Mouse (Mus musculus) CH12.LX (cell line): Measurements from ENCODE around the gene Gm10203. TPM values are rescaled to one million over a fixed set of nuclear protein-coding genes. Genes with fewer than 3 reads are reported as not detected.

Experiments
- DNase-seq: peaks from one replicate; pipeline ENCODE4 v3.0.0-alpha.2; 2013; ENCODE audit errors: extremely low read depth
- H3K27ac ChIP-seq: 2 replicates; pipeline ENCODE4 v1.5.1; 2012; ENCODE audit warnings: low read depth, mild to moderate bottlenecking, control low read depth, moderate library complexity; ENCODE audit not compliant: insufficient read depth
- H3K27me3 ChIP-seq: replicated peaks from 2 replicates; pipeline ENCODE3; 2012; ENCODE audit warnings: inconsistent platforms
- H3K36me3 ChIP-seq, 2 experiments: replicated peaks in 1 of 2; 2 replicates each; pipeline versions ENCODE3 to v1.6.1; 2012; ENCODE audit warnings: inconsistent platforms in 1 of 2, low read length in 1 of 2, mild to moderate bottlenecking in 1 of 2, mixed read lengths in 1 of 2, moderate library complexity in 1 of 2; ENCODE audit not compliant: control insufficient read depth in 1 of 2, insufficient read depth in 1 of 2
- H3K4me1 ChIP-seq, 2 experiments: 2 replicates each; pipeline ENCODE4 v1.6.1; 2012; ENCODE audit warnings: inconsistent platforms in 1 of 2, moderate library complexity in 1 of 2; ENCODE audit not compliant: insufficient read depth in 2 of 2, control insufficient read depth in 1 of 2
- H3K4me2 ChIP-seq: 2 replicates; pipeline ENCODE4 v1.6.1; 2012; ENCODE audit warnings: low read depth, mild to moderate bottlenecking, control low read depth; ENCODE audit not compliant: poor library complexity, insufficient read depth, severe bottlenecking
- H3K4me3 ChIP-seq, 3 experiments: fragments of 150-350 bp in 1 of 3; sonication (generic) in 1 of 3; replicated peaks in 1 of 3; 2 replicates each; pipeline versions ENCODE3 to v1.5.1; 2011 to 2012; ENCODE audit warnings: low read depth in 2 of 3, low read length in 2 of 3, mild to moderate bottlenecking in 2 of 3, moderate library complexity in 2 of 3, control low read depth in 1 of 3, improper control_type of control experiment in 1 of 3, inconsistent platforms in 1 of 3, mixed read lengths in 1 of 3; ENCODE audit not compliant: poor library complexity in 1 of 3
- H3K79me2 ChIP-seq: replicated peaks from 2 replicates; pipeline ENCODE4 v1.6.1; 2012; ENCODE audit warnings: mild to moderate bottlenecking, moderate library complexity; ENCODE audit not compliant: control insufficient read depth, poor library complexity, insufficient read depth, severe bottlenecking; ENCODE audit errors: extremely low read depth
- H3K9ac ChIP-seq: 2 replicates; pipeline ENCODE4 v1.6.1; 2012; ENCODE audit warnings: low read depth, mild to moderate bottlenecking, control low read depth, moderate library complexity; ENCODE audit not compliant: insufficient read depth
- H3K9me3 ChIP-seq: replicated peaks from 2 replicates; pipeline ENCODE3; 2012; ENCODE audit warnings: low read length, inconsistent platforms, mixed read lengths
- CHD2 ChIP-seq: IDR thresholded peaks from 2 replicates; pipeline ENCODE4 v1.6.1; 2011; ENCODE audit warnings: low read length, improper control_type of control experiment
- CTCF ChIP-seq, 2 experiments: IDR thresholded peaks in 1 of 2; conservative IDR thresholded peaks in 1 of 2; 2 replicates each; pipeline ENCODE4 v1.5.1; 2011 to 2012; ENCODE audit warnings: low read depth in 2 of 2, low read length in 2 of 2, improper control_type of control experiment in 1 of 2, inconsistent platforms in 1 of 2, mild to moderate bottlenecking in 1 of 2, moderate library complexity in 1 of 2
- E2F4 ChIP-seq: IDR thresholded peaks from 2 replicates; pipeline ENCODE4 v1.6.1; 2011; ENCODE audit warnings: low read depth, low read length, improper control_type of control experiment; ENCODE audit not compliant: insufficient replicate concordance
- EP300 ChIP-seq: IDR thresholded peaks from 2 replicates; pipeline ENCODE4 v1.6.1; 2011; ENCODE audit warnings: low read length, improper control_type of control experiment
- ETS1 ChIP-seq: conservative IDR thresholded peaks from 2 replicates; pipeline ENCODE4 v1.6.1; 2012; ENCODE audit warnings: low read depth, mild to moderate bottlenecking, inconsistent platforms, low read length, improper control_type of control experiment, moderate library complexity
- HCFC1 ChIP-seq: IDR thresholded peaks from 2 replicates; pipeline ENCODE4 v1.6.1; 2012; ENCODE audit warnings: low read depth, mild to moderate bottlenecking, inconsistent platforms, low read length, improper control_type of control experiment
- IRF4 ChIP-seq: IDR thresholded peaks from 2 replicates; pipeline ENCODE4 v1.6.1; 2014; ENCODE audit warnings: low read depth, mild to moderate bottlenecking, inconsistent platforms, low read length, improper control_type of control experiment
- JUN ChIP-seq: IDR thresholded peaks from 2 replicates; pipeline ENCODE4 v1.6.1; 2011; ENCODE audit warnings: low read depth, mild to moderate bottlenecking, low read length, improper control_type of control experiment, moderate library complexity; ENCODE audit not compliant: insufficient read depth
- KAT2A ChIP-seq: IDR thresholded peaks from 2 replicates; pipeline ENCODE4 v1.6.1; 2012; ENCODE audit warnings: low read length, improper control_type of control experiment, inconsistent platforms; ENCODE audit not compliant: insufficient replicate concordance
- MAFK ChIP-seq: IDR thresholded peaks from 2 replicates; pipeline ENCODE4 v1.6.1; 2011; ENCODE audit warnings: low read length, improper control_type of control experiment; ENCODE audit not compliant: insufficient replicate concordance
- MAX ChIP-seq: IDR thresholded peaks from 2 replicates; pipeline ENCODE4 v1.6.1; 2011; ENCODE audit warnings: low read length, improper control_type of control experiment
- MAZ ChIP-seq: IDR thresholded peaks from 2 replicates; pipeline ENCODE4 v1.6.1; 2012; ENCODE audit warnings: low read depth, mild to moderate bottlenecking, inconsistent platforms, low read length, improper control_type of control experiment, moderate library complexity
- MEF2A ChIP-seq: IDR thresholded peaks from 2 replicates; pipeline ENCODE4 v1.6.1; 2014; ENCODE audit warnings: low read depth, mild to moderate bottlenecking, inconsistent platforms, low read length, improper control_type of control experiment, borderline replicate concordance
- MYC ChIP-seq: IDR thresholded peaks from 2 replicates; pipeline ENCODE4 v1.6.1; 2011; ENCODE audit warnings: low read depth, mild to moderate bottlenecking, improper control_type of control experiment, low read length
- NELFE ChIP-seq: IDR thresholded peaks from 2 replicates; pipeline ENCODE4 v1.6.1; 2011; ENCODE audit warnings: low read depth, low read length, improper control_type of control experiment
- NRF1 ChIP-seq: IDR thresholded peaks from 2 replicates; pipeline ENCODE4 v1.6.1; 2014; ENCODE audit warnings: low read depth, mild to moderate bottlenecking, inconsistent platforms, low read length, improper control_type of control experiment, moderate library complexity
- PAX5 ChIP-seq: IDR thresholded peaks from 2 replicates; pipeline ENCODE4 v1.6.1; 2012; ENCODE audit warnings: low read length, inconsistent platforms, mixed read lengths
- POLR2A ChIP-seq: IDR thresholded peaks from 2 replicates; pipeline ENCODE4 v1.6.1; 2011; ENCODE audit warnings: low read depth, mild to moderate bottlenecking, improper control_type of control experiment, low read length
- RAD21 ChIP-seq: IDR thresholded peaks from 2 replicates; pipeline ENCODE4 v1.6.1; 2011; ENCODE audit warnings: low read depth, mild to moderate bottlenecking, low read length, improper control_type of control experiment, moderate library complexity
- RCOR1 ChIP-seq: conservative IDR thresholded peaks from 2 replicates; pipeline ENCODE4 v1.6.1; 2012; ENCODE audit warnings: low read depth, mild to moderate bottlenecking, inconsistent platforms, low read length, improper control_type of control experiment
- SIN3A ChIP-seq: IDR thresholded peaks from 2 replicates; pipeline ENCODE4 v1.6.1; 2012; ENCODE audit warnings: low read length, improper control_type of control experiment, inconsistent platforms
- SMC3 ChIP-seq: IDR thresholded peaks from 2 replicates; pipeline ENCODE4 v1.6.1; 2011; ENCODE audit warnings: low read depth, low read length, improper control_type of control experiment
- TBP ChIP-seq: conservative IDR thresholded peaks from 2 replicates; pipeline ENCODE4 v1.6.1; 2011; ENCODE audit warnings: low read depth, low read length, improper control_type of control experiment
- TCF12 ChIP-seq: IDR thresholded peaks from 2 replicates; pipeline ENCODE4 v1.6.1; 2014; ENCODE audit warnings: low read depth, mild to moderate bottlenecking, inconsistent platforms, low read length, improper control_type of control experiment
- USF2 ChIP-seq: conservative IDR thresholded peaks from 2 replicates; pipeline ENCODE4 v1.6.1; 2011; ENCODE audit warnings: low read depth, low read length, improper control_type of control experiment
- ZC3H11A ChIP-seq: IDR thresholded peaks from 2 replicates; pipeline ENCODE4 v1.6.1; 2012; ENCODE audit warnings: low read depth, mild to moderate bottlenecking, inconsistent platforms, low read length, improper control_type of control experiment
- ZKSCAN1 ChIP-seq: IDR thresholded peaks from 2 replicates; pipeline ENCODE4 v1.6.1; 2012; ENCODE audit warnings: low read depth, inconsistent platforms, low read length, improper control_type of control experiment, borderline replicate concordance
- ZMIZ1 ChIP-seq: IDR thresholded peaks from 2 replicates; pipeline ENCODE4 v1.6.1; 2012; ENCODE audit warnings: low read depth, mild to moderate bottlenecking, inconsistent platforms, low read length, improper control_type of control experiment
- ZNF384 ChIP-seq: IDR thresholded peaks from 2 replicates; pipeline ENCODE4 v1.6.1; 2012; ENCODE audit warnings: low read depth, low read length, improper control_type of control experiment, inconsistent platforms
- dilution Hi-C: fragments of 300-500 bp; cut with MboI; formaldehyde crosslinking; loops from 2 replicates; pipeline ENCODE4 v1.14.3; 2020; ENCODE audit warnings: low sequenced_read_pairs; ENCODE audit not compliant: extremely low pct_unique_long_range_greater_than_20kb, extremely low pct_ligation_motif_present
- in situ Hi-C: fragments of 300-500 bp; cut with MboI; formaldehyde crosslinking; loops from 3 replicates; pipeline ENCODE4 v1.14.3; 2019; ENCODE audit warnings: low sequenced_read_pairs, low pct_ligation_motif_present, low pct_unique_long_range_greater_than_20kb, mixed read lengths
- polyA plus RNA-seq: library from polyadenylated mRNA; unstranded; fragments of >175 nt; gene quantifications from 2 replicates; pipeline ENCODE4 v1.2.1, GENCODE M21; 2012; ENCODE audit warnings: low read depth; ENCODE audit not compliant: insufficient read length
- total RNA-seq, 2 experiments: library from RNA; depleted of rRNA; stranded (reverse); fragments of 300-350 nt in 1 of 2; fragments of >200 nt in 1 of 2; gene quantifications; 2 replicates each; pipeline ENCODE4 v1.2.3; 2012 to 2014

Gene Gm10203
- total and polyA plus RNA-seq, 3 experiments = not detected

GRCm38 (mm10) chr6:149131111-149131510, 1.1 kb downstream of the Gm10203 start:
- in situ Hi-C loops = loop anchor here (5.0 kb wide), 1 partner anchor 246 kb away; no protein-coding TSS in a partner anchor
- dilution Hi-C loops = no loop called here

GRCm38 (mm10) chr6:149132311-149133077, 2.5 kb downstream of the Gm10203 start:
- peak; percentile 80 for DNase-seq
- Histone ChIP-seq H3K9me3 (no peaks in the 10 kb centered on the region), H3K4me1 (peaks cover 0 to 10% of the 10 kb centered on the region in 2 experiments; a peak in 1 of 4 replicates), H3K79me2 (no peaks in the 10 kb centered on the region), H3K36me3 (no peaks in the 10 kb centered on the region), H3K27ac (no peak overlapping the region), H3K9ac (no peak overlapping the region; the same call in 1 of the 2 replicates), H3K4me2 (peak overlapping the region; percentile 68), H3K27me3 (no peaks in the 10 kb centered on the region), H3K4me3 (no peak overlapping the region)
- TF ChIP-seq CTCF (conservative IDR thresholded peaks at IDR 0.05 in 1 of 2, IDR thresholded peaks at IDR 0.05 in 1 of 2; ENCODE audit: low read depth in 2 of 2, low read length in 2 of 2) = peak; percentile 27 to 94; a peak in 2 of 4 replicates
- TF ChIP-seq MYC = 0 out of 2 replicates have a peak, but pooled peaks have one; percentile 15
- peak; percentile 89 for TF ChIP-seq ZC3H11A
- TF ChIP-seq EP300 = no peak
- TF ChIP-seq MAFK = no peak
- TF ChIP-seq POLR2A = no peak
- TF ChIP-seq MAZ = no peak
- no peak for TF ChIP-seq ZKSCAN1
- TF ChIP-seq ZNF384 = peak; percentile 54
- TF ChIP-seq RCOR1 = no peak
- no peak for TF ChIP-seq ETS1
- TF ChIP-seq IRF4 = no peak
- peak; percentile 96 for TF ChIP-seq SMC3
- TF ChIP-seq E2F4 = no peak
- no peak for TF ChIP-seq TCF12
- TF ChIP-seq NRF1 = no peak
- no peak for TF ChIP-seq PAX5
- peak; percentile 98 for TF ChIP-seq RAD21
- no peak for TF ChIP-seq TBP
- TF ChIP-seq ZMIZ1 = no peak
- no peak for TF ChIP-seq MAX
- no peak for TF ChIP-seq NELFE
- no peak for TF ChIP-seq MEF2A
- no peak for TF ChIP-seq SIN3A
- no peak for TF ChIP-seq JUN
- dilution Hi-C loops = no loop called here
- in situ Hi-C loops = loop anchor here (5.0 kb wide), 1 partner anchor 245 kb away; no protein-coding TSS in a partner anchor

More at GRCm38 (mm10) chr6:149131111-149131510, 1.1 kb downstream of the Gm10203 start:
- Histone ChIP-seq H3K9ac (no peak overlapping the region), H3K36me3 (no peaks in the 10 kb centered on the region), H3K4me2 (no peak overlapping the region), H3K79me2 (no peaks in the 10 kb centered on the region), H3K27me3 (no peaks in the 10 kb centered on the region), H3K27ac (no peak overlapping the region), H3K9me3 (no peaks in the 10 kb centered on the region), H3K4me1 (peaks cover 0 to 10% of the 10 kb centered on the region in 2 experiments; a peak in 1 of 4 replicates), H3K4me3 (no peak overlapping the region)
- no peak for DNase-seq
- TF ChIP-seq HCFC1 (no peak), MYC (no peak), RAD21 (no peak), KAT2A (no peak), POLR2A (no peak), SIN3A (no peak), CTCF (conservative IDR thresholded peaks at IDR 0.05 in 1 of 2, IDR thresholded peaks at IDR 0.05 in 1 of 2; ENCODE audit: low read depth in 2 of 2, low read length in 2 of 2) (no peak), EP300 (no peak), IRF4 (no peak), JUN (no peak), CHD2 (no peak), PAX5 (no peak), NELFE (no peak), SMC3 (no peak), USF2 (no peak)
